22 mouse cellular contexts compared by ENCODE assay signal in the genomic region with DNA sequence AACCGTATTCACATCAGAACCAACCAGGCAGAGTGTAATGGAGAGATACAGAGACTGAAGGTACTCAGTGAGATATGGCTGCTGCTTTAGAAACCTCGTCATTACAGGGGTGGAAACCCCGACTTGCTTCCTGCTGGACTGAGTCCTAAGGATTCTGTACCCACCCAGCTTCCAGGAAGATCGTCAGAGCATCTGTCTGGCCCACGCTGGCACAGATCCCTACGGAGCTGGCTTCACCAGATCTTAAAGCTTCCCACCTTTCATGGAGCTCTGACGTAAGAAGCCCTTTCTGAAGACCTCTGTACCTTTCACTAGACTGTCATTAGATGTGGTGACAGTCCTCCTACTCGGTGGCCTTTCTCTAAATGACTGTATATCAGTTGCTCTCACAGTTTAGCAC.
DNase-seq lines count a peak whose midpoint lies in the region; ATAC-seq and TF ChIP-seq lines count a peak whose summit lies in the region.
"Had no signal": no experiment of that assay in that cellular context is flagged by ENCODE, and none has a peak within 500 bp of the region (broad histone marks: within the 10 kb centered on the region; RNA-seq: fewer than 3 reads in every experiment).

No protein-coding gene starts in this region.

- no peaks in the 10 kb centered on the region for H3K9me3 ChIP-seq in midbrain, embryonic 14.5 days (ENCODE audit: control insufficient read depth, low read length)
- no peaks in the 10 kb centered on the region for H3K9me3 ChIP-seq in midbrain, postnatal 0 days (ENCODE audit: low read length)
- H3K9me3 ChIP-seq: embryonic facial prominence, embryonic 13.5 days; forebrain, embryonic 12.5 days; G1E; heart, embryonic 15.5 days had no signal

- no peaks in the 10 kb centered on the region for H3K4me1 ChIP-seq in lung, adult 2 months (ENCODE audit: control insufficient read depth, insufficient read depth, low read length)
- H3K4me1 ChIP-seq in midbrain, embryonic 14.5 days (ENCODE audit: control insufficient read depth, insufficient read depth, low read length): peaks cover 11% of the 10 kb centered on the region; the same call in 1 of the 2 replicates
- H3K4me1 ChIP-seq in midbrain, postnatal 0 days (ENCODE audit: insufficient read depth, low read length): no peaks in the 10 kb centered on the region

- 0 out of 2 replicates have a peak, but pooled peaks cover 3% of the 10 kb centered on the region for H3K27me3 ChIP-seq in midbrain, embryonic 14.5 days (ENCODE audit: control insufficient read depth, insufficient read depth, low read length)
- no peaks in the 10 kb centered on the region for H3K27me3 ChIP-seq in midbrain, postnatal 0 days (ENCODE audit: insufficient read depth, low read length)

- 42% methylated on average over 8 of the region's 8 CpGs for WGBS in lung, adult 2 months
- WGBS in midbrain, embryonic 14.5 days: 69% methylated on average over 8 of the region's 8 CpGs
- 72% methylated on average over 8 of the region's 8 CpGs for WGBS in midbrain, postnatal 0 days

- H3K9ac ChIP-seq in midbrain, embryonic 14.5 days (replicated peaks; ENCODE audit: low read length): no peak overlapping the region
- H3K9ac ChIP-seq in midbrain, postnatal 0 days (replicated peaks; ENCODE audit: low read length, poor library complexity, severe bottlenecking): no peak overlapping the region
- H3K9ac ChIP-seq: embryonic facial prominence, embryonic 13.5 days; forebrain, embryonic 12.5 days; heart, embryonic 15.5 days had no signal

- no peaks in the 10 kb centered on the region for H3K36me3 ChIP-seq in midbrain, embryonic 14.5 days (ENCODE audit: control insufficient read depth, insufficient read depth, low read length)
- no peaks in the 10 kb centered on the region for H3K36me3 ChIP-seq in midbrain, postnatal 0 days (ENCODE audit: insufficient read depth, low read length)
- H3K36me3 ChIP-seq: embryonic facial prominence, embryonic 13.5 days; forebrain, embryonic 12.5 days; G1E; heart, embryonic 15.5 days had no signal

- no peak overlapping the region for H3K4me3 ChIP-seq in lung, adult 2 months (replicated peaks; ENCODE audit: extremely low read depth, low read depth, low read length)
- no peak overlapping the region for H3K4me3 ChIP-seq in midbrain, embryonic 14.5 days (replicated peaks; ENCODE audit: low read depth, low read length)
- H3K4me3 ChIP-seq in midbrain, postnatal 0 days (ENCODE audit: low read depth, low read length): no peak overlapping the region
- H3K4me3 ChIP-seq: embryonic facial prominence, embryonic 13.5 days; forebrain, embryonic 12.5 days; heart, adult 2 months; heart, embryonic 15.5 days had no signal

- no peak overlapping the region for H3K4me2 ChIP-seq in midbrain, embryonic 14.5 days (ENCODE audit: low read length)
- no peak overlapping the region for H3K4me2 ChIP-seq in midbrain, postnatal 0 days (ENCODE audit: low read depth, low read length, poor library complexity, severe bottlenecking)
- H3K4me2 ChIP-seq: embryonic facial prominence, embryonic 13.5 days; forebrain, embryonic 12.5 days; heart, embryonic 11.5 days; heart, embryonic 15.5 days had no signal

- no peak for ATAC-seq in midbrain, embryonic 14.5 days (ENCODE audit: low FRiP score, low TSS enrichment)
- ATAC-seq in midbrain, postnatal 0 days (ENCODE audit: low FRiP score): no peak
- ATAC-seq: CD4-positive, CD25-positive, alpha-beta regulatory T cell, adult 4 months; forebrain, embryonic 16.5 days; hindbrain, embryonic 16.5 days; inflammation-experienced regulatory T-cells, adult 6 months had no signal

- H3K27ac ChIP-seq in midbrain, embryonic 14.5 days (replicated peaks; ENCODE audit: low read depth, low read length): 0 out of 2 replicates have a peak overlapping the region, but pooled peaks have one; percentile 26
- H3K27ac ChIP-seq in midbrain, postnatal 0 days (ENCODE audit: low read depth, low read length): no peak overlapping the region
- H3K27ac ChIP-seq: embryonic facial prominence, embryonic 13.5 days; heart, adult 2 months; heart, embryonic 15.5 days had no signal

- no peak for TF ChIP-seq POLR2A in lung, adult 2 months (IDR thresholded peaks at IDR 0.05; ENCODE audit: borderline replicate concordance, extremely low read depth, low read depth, low read length)

- no peak for TF ChIP-seq CTCF in lung, adult 2 months (IDR thresholded peaks at IDR 0.05; ENCODE audit: insufficient read depth, low read length)
- TF ChIP-seq CTCF in midbrain, postnatal 0 days (IDR thresholded peaks at IDR 0.05): no peak

- peak; percentile 38 for DNase-seq in cerebellum, postnatal 10 days
- no peak for DNase-seq in cerebellum, adult 11 months
- DNase-seq in lung, postnatal 10 days: peak; percentile 33
- no peak for DNase-seq in lung, adult 2 months
- DNase-seq in midbrain, embryonic 14.5 days: no peak
- DNase-seq in midbrain, postnatal 0 days (ENCODE audit: low spot score): no peak
- DNase-seq in adrenal gland, postnatal 36 days: no peak
- DNase-seq: adrenal gland, postnatal 10 days; B cell, adult 2 months; cerebellum, adult 2 months; cerebellum, postnatal 25 days; gastrocnemius, postnatal 10 days; heart, adult 2 months had no signal

Comparison
In these comparisons a context has a peak if more than half of its experiments do, and no peak if none do; other contexts are left out.
1. DNase-seq: peak in cerebellum, postnatal 10 days (2 of 2) and lung, postnatal 10 days (single experiment); none in cerebellum, adult 11 months (single experiment), lung, adult 2 months (single experiment), midbrain, embryonic 14.5 days (single experiment), midbrain, postnatal 0 days (single experiment) and adrenal gland, postnatal 36 days (0 of 2).